Mouse (Mus musculus) embryonic stem cell, embryonic (primary cell): Measurements from ENCODE around the gene Zer1.

Experiments
- CTCF ChIA-PET, 4 experiments: fragments of 300-600 bp in 2 of 4; fragments of 350-600 bp in 2 of 4; sonication (Branson Sonifier 250); formaldehyde crosslinking; loops; one replicate each; lab custom pipeline; 2022; ENCODE audit warnings: inconsistent platforms in 2 of 4; lab: Charles Lee
- POLR2A ChIA-PET, 4 experiments: fragments of 300-600 bp in 2 of 4; fragments of 350-600 bp in 2 of 4; sonication (Branson Sonifier 250); formaldehyde crosslinking; loops; one replicate each; lab custom pipeline; 2022; ENCODE audit warnings: antibody characterized with exemption in 4 of 4, inconsistent platforms in 1 of 4; lab: Charles Lee

Zer1 gene

GRCm38 (mm10) chr2:30077502-30078348 is 46.7 kb downstream of the Zer1 start, which contains the start of gene Pkn3:
Gene Pkn3, plus strand, starts transcription at chr2:30077684.
- POLR2A ChIA-PET: interaction anchor here (0.5 to 5.4 kb wide), 39 partner anchors 9 to 315 kb away, joined by 3 to 52 read pairs (median 4); partner anchors contain the start of genes Tbc1d13 (in 2 of the 4), Zdhhc12 (in 2 of the 4), Dolpp1 (in 1 of the 4) and Endog (in 1 of the 4)
- CTCF ChIA-PET: interaction anchor here (0.5 to 3.8 kb wide), 33 partner anchors 9 to 705 kb away, joined by 3 to 23 read pairs (median 3); partner anchors contain the start of genes Zdhhc12 (in 2 of the 4), Endog (in 1 of the 4), Gm13547 (in 1 of the 4) and Set (in 1 of the 4)

- CTCF ChIA-PET: interaction anchor here (0.6 to 3.8 kb wide), 32 partner anchors 9 to 706 kb away, joined by 3 to 23 read pairs (median 3); partner anchors contain the start of genes Zdhhc12 (in 2 of the 4), Endog (in 1 of the 4), Gm13547 (in 1 of the 4) and Set (in 1 of the 4)
- POLR2A ChIA-PET: interaction anchor here (0.5 to 5.4 kb wide), 29 partner anchors 9 to 308 kb away, joined by 3 to 52 read pairs (median 4); partner anchors contain the start of genes Zdhhc12 (in 2 of the 4), Endog (in 1 of the 4), Set (in 1 of the 4) and Tbc1d13 (in 1 of the 4)
Measured at GRCm38 (mm10) chr2:30076959-30077358, 47.4 kb downstream of the Zer1 start.

- POLR2A ChIA-PET: interaction anchor here (0.6 to 4.8 kb wide), 14 partner anchors 12 to 259 kb away, joined by 3 to 67 read pairs (median 6); partner anchors contain the start of genes Set (in 1 of the 4) and Wdr34 (in 1 of the 4)
- CTCF ChIA-PET: interaction anchor here in 1 of 4 experiments (0.7 to 1.5 kb wide), 2 partner anchors 317 to 370 kb away, joined by 3 to 4 read pairs; partner anchors contain the start of gene Gm13547
Measured at GRCm38 (mm10) chr2:30076439-30076838, 47.9 kb downstream of the Zer1 start.

GRCm38 (mm10) chr2:30075625-30076024 is 48.8 kb downstream of the Zer1 start:
- ChIA-PET CTCF (no interaction called here), POLR2A (interaction anchor here in 3 of 4 experiments (0.7 to 4.8 kb wide), 14 partner anchors 9 to 343 kb away, joined by 3 to 67 read pairs (median 8); partner anchors contain the start of genes Set (in 1 of the 3) and Wdr34 (in 1 of the 3))

- ChIA-PET CTCF (interaction anchor here in 2 of 4 experiments (0.6 to 0.9 kb wide), 2 partner anchors 30 to 44 kb away, joined by 3 to 6 read pairs; no protein-coding TSS in a partner anchor), POLR2A (interaction anchor here (0.5 to 4.8 kb wide), 39 partner anchors 8 to 252 kb away, joined by 3 to 67 read pairs (median 5); partner anchors contain the start of genes Wdr34 (in 3 of the 4), Set (in 2 of the 4), Kyat1 (in 1 of the 4) and Spout1 (in 1 of the 4))
Measured at GRCm38 (mm10) chr2:30073285-30073684, 51.1 kb downstream of the Zer1 start.

- ChIA-PET POLR2A (interaction anchor here (0.5 to 4.8 kb wide), 36 partner anchors 7 to 580 kb away, joined by 3 to 67 read pairs (median 5); partner anchors contain the start of genes Wdr34 (in 3 of the 4), Set (in 2 of the 4), Kyat1 (in 1 of the 4) and Spout1 (in 1 of the 4)), CTCF (interaction anchor here in 1 of 4 experiments (0.9 kb wide), 1 partner anchor 30 kb away, joined by 3 read pairs; no protein-coding TSS in a partner anchor)
Measured at GRCm38 (mm10) chr2:30072875-30073274, 51.5 kb downstream of the Zer1 start.

GRCm38 (mm10) chr2:30067962-30068361 is 56.4 kb downstream of the Zer1 start:
- POLR2A ChIA-PET: interaction anchor here in 3 of 4 experiments (0.5 to 3.7 kb wide), 12 partner anchors 8 to 104 kb away, joined by 3 to 16 read pairs (median 5); partner anchors contain the start of genes Pkn3 (in 1 of the 3), Set (in 1 of the 3) and Wdr34 (in 1 of the 3)

GRCm38 (mm10) chr2:30067031-30067888 is 57.1 kb downstream of the Zer1 start:
- CTCF ChIA-PET: interaction anchor here in 1 of 4 experiments (1.5 kb wide), 1 partner anchor 10 kb away, joined by 7 read pairs; the partner anchor contains the start of gene Pkn3
- POLR2A ChIA-PET: interaction anchor here in 3 of 4 experiments (0.6 to 5.6 kb wide), 20 partner anchors 7 to 118 kb away, joined by 3 to 84 read pairs (median 4); partner anchors contain the start of genes Wdr34 (in 3 of the 3), Pkn3 (in 1 of the 3), Set (in 1 of the 3) and Tbc1d13 (in 1 of the 3)

More at GRCm38 (mm10) chr2:30067962-30068361, 56.4 kb downstream of the Zer1 start:
- CTCF ChIA-PET: interaction anchor here in 2 of 4 experiments (0.5 to 1.5 kb wide), 2 partner anchors 9 to 97 kb away, joined by 6 to 7 read pairs; partner anchors contain the start of gene Pkn3 (in 1 of the 2)

GRCm38 (mm10) chr2:30066046-30066901 is 58.1 kb downstream of the Zer1 start:
- ChIA-PET POLR2A (interaction anchor here in 3 of 4 experiments (0.6 to 5.6 kb wide), 32 partner anchors 8 to 246 kb away, joined by 3 to 156 read pairs (median 4); partner anchors contain the start of genes Pkn3 (in 3 of the 3), Wdr34 (in 3 of the 3), Set (in 2 of the 3) and Endog (in 1 of the 3)), CTCF (interaction anchor here in 1 of 4 experiments (0.6 kb wide), 1 partner anchor 279 kb away, joined by 14 read pairs; the partner anchor contains the start of gene Coq4)

GRCm38 (mm10) chr2:30064298-30064697 is 60.1 kb downstream of the Zer1 start:
- CTCF ChIA-PET: interaction anchor here in 1 of 4 experiments (1.5 kb wide), 1 partner anchor 13 kb away, joined by 3 read pairs; the partner anchor contains the start of gene Pkn3
- POLR2A ChIA-PET: interaction anchor here (0.6 to 5.6 kb wide), 35 partner anchors 7 to 1962 kb away, joined by 3 to 156 read pairs (median 8); partner anchors contain the start of genes Wdr34 (in 4 of the 4), Pkn3 (in 3 of the 4), Set (in 2 of the 4) and Odf2 (in 1 of the 4)

- ChIA-PET POLR2A (interaction anchor here in 3 of 4 experiments (0.7 to 5.6 kb wide), 27 partner anchors 10 to 445 kb away, joined by 3 to 156 read pairs (median 11); partner anchors contain the start of genes Pkn3 (in 3 of the 3), Wdr34 (in 3 of the 3), Tbc1d13 (in 2 of the 3) and Endog (in 1 of the 3)), CTCF (interaction anchor here in 1 of 4 experiments (1.0 kb wide), 1 partner anchor 15 kb away, joined by 4 read pairs; the partner anchor contains the start of gene Wdr34)
Measured at GRCm38 (mm10) chr2:30063791-30064190, 60.6 kb downstream of the Zer1 start.

- ChIA-PET CTCF (interaction anchor here in 2 of 4 experiments (0.8 to 1.5 kb wide), 3 partner anchors 11 to 14 kb away, joined by 4 to 11 read pairs (median 4); partner anchors contain the start of gene Wdr34 (in 1 of the 2)), POLR2A (interaction anchor here (0.6 to 5.6 kb wide), 68 partner anchors 10 to 514 kb away, joined by 3 to 156 read pairs (median 4); partner anchors contain the start of genes Endog (in 3 of the 4), Pkn3 (in 3 of the 4), Spout1 (in 3 of the 4) and Wdr34 (in 3 of the 4))
Measured at GRCm38 (mm10) chr2:30063235-30063634, 61.1 kb downstream of the Zer1 start.

- POLR2A ChIA-PET: interaction anchor here (0.6 to 5.6 kb wide), 97 partner anchors 8 to 745 kb away, joined by 3 to 156 read pairs (median 4); partner anchors contain the start of genes Pkn3 (in 4 of the 4), Endog (in 3 of the 4), Spout1 (in 3 of the 4) and Wdr34 (in 3 of the 4)
Measured at GRCm38 (mm10) chr2:30062249-30063093, 61.9 kb downstream of the Zer1 start.

More at GRCm38 (mm10) chr2:30062249-30063093, 61.9 kb downstream of the Zer1 start:
- CTCF ChIA-PET: interaction anchor here in 3 of 4 experiments (0.7 to 1.5 kb wide), 4 partner anchors 10 to 830 kb away, joined by 3 to 11 read pairs (median 6); no protein-coding TSS in a partner anchor
